Mouse (Mus musculus) heart, adult 2 months (tissue): ENCODE measurements around the gene Mta2.

Experiments used
- CTCF ChIP-seq: fragments of 200-600 bp; IDR thresholded peaks from 2 replicates; pipeline ENCODE4 v1.8.1; 2022; ENCODE audit warnings: antibody characterized with exemption, mild to moderate bottlenecking, moderate library complexity
- EP300 ChIP-seq: fragments of 200-500 bp; IDR thresholded peaks from 2 replicates; pipeline ENCODE4 v1.6.1; 2011; ENCODE audit warnings: low read depth, low read length, control low read depth; ENCODE audit not compliant: insufficient read depth

- TF ChIP-seq EP300 (no peak), CTCF (no peak)
These were observed 2.4 kb downstream of the Mta2 start for GRCm38 (mm10) chr19:8944062-8944461.
